Mouse (Mus musculus): ENCODE data around the gene B4galnt3.

DNA sequence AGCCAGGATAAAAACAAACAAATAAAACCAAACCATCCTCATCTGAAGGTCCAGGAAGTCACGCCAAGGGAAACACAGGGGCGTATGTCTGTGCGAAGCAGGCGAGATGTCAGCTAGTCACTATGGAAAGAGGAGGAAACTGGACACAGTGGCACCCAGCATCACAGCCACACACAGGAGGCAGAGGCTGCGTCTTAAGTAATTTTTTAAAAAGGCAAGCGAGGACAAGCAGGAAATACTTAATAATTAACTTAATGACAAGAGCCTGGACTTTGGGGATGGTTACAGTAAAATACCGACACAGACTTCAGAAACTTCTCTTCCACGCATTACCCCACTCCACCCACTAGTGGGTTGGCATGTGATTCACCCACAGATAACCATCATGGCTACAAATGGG, 51.8 kb downstream of the B4galnt3 start:
- TF ChIP-seq CTCF (IDR thresholded peaks at IDR 0.05; ENCODE audit: low read depth) (no peak), EP300 (IDR thresholded peaks at IDR 0.05; ENCODE audit: low read depth) (no peak)
